Mouse (Mus musculus) testis, adult 2 months (tissue): ENCODE results near the gene Cnot2.

ENCODE experiments used
- CTCF ChIP-seq: fragments of 200-500 bp; IDR thresholded peaks from 2 replicates; pipeline ENCODE4 v1.5.1; 2012; ENCODE audit warnings: low read depth, mild to moderate bottlenecking, inconsistent platforms, low read length, moderate library complexity; ENCODE audit not compliant: control insufficient read depth, insufficient read depth, insufficient replicate concordance
- POLR2A ChIP-seq: fragments of 200-500 bp; IDR thresholded peaks from 2 replicates; pipeline ENCODE4 v1.6.1; 2012; ENCODE audit warnings: low read depth, mild to moderate bottlenecking, inconsistent platforms, low read length, moderate library complexity; ENCODE audit not compliant: control insufficient read depth

GRCm38 (mm10) chr10:116543061-116543460 is 38.2 kb downstream of the Cnot2 start:
- no peak for TF ChIP-seq CTCF
- TF ChIP-seq POLR2A, result no peak
